Mouse (Mus musculus): ENCODE data around the gene Tmtc4. TPM values are rescaled to one million over a fixed set of nuclear protein-coding genes. Genes with fewer than 3 reads are reported as not detected.
A peak's percentile ranks its signal among the peaks of the same experiment; 100 is the strongest.

Gene Tmtc4
- total and polyA plus RNA-seq, 3 experiments = 1.4 to 3.3 (median 2.7) TPM

GRCm38 (mm10) chr14:123022981-123023380 lies 39.1 kb upstream of the Tmtc4 start:
- no peak overlapping the region for H3K9ac ChIP-seq (ENCODE audit: insufficient read depth, low read depth)
- in situ Hi-C loops (cut with MboI; ENCODE audit: low pct_ligation_motif_present, low pct_unique_long_range_greater_than_20kb, low sequenced_read_pairs) (no loop called here), dilution Hi-C loops (cut with MboI; ENCODE audit: extremely low pct_ligation_motif_present, extremely low pct_unique_long_range_greater_than_20kb, low sequenced_read_pairs) (no loop called here)
- H3K36me3 ChIP-seq (replicated peaks in 1 of 2; ENCODE audit: control insufficient read depth in 1 of 2, insufficient read depth in 1 of 2, low read length in 1 of 2) = no peaks in the 10 kb centered on the region
- H3K27ac ChIP-seq (ENCODE audit: insufficient read depth, low read depth) = no peak overlapping the region
- no peak overlapping the region for H3K4me3 ChIP-seq (replicated peaks in 1 of 3; ENCODE audit: low read depth in 2 of 3, low read length in 2 of 3, poor library complexity in 1 of 3)
- H3K27me3 ChIP-seq (replicated peaks) = no peaks in the 10 kb centered on the region
- H3K9me3 ChIP-seq (replicated peaks; ENCODE audit: low read length) = no peaks in the 10 kb centered on the region
- H3K4me2 ChIP-seq (ENCODE audit: insufficient read depth, low read depth, poor library complexity, severe bottlenecking) = no peak overlapping the region
- no peak for DNase-seq (ENCODE audit: extremely low read depth)
- TF ChIP-seq ELF1 (IDR thresholded peaks at IDR 0.05; ENCODE audit: low read depth, low read length) (no peak), RAD21 (IDR thresholded peaks at IDR 0.05; ENCODE audit: low read depth, low read length) (no peak), MXI1 (IDR thresholded peaks at IDR 0.05; ENCODE audit: low read depth, low read length) (no peak), ZMIZ1 (IDR thresholded peaks at IDR 0.05; ENCODE audit: low read depth, low read length) (no peak)
- H3K4me1 ChIP-seq (ENCODE audit: control insufficient read depth in 1 of 2, insufficient read depth in 2 of 2) = no peaks in the 10 kb centered on the region
- no peaks in the 10 kb centered on the region for H3K79me2 ChIP-seq (replicated peaks; ENCODE audit: control insufficient read depth, extremely low read depth, insufficient read depth, poor library complexity, severe bottlenecking)

GRCm38 (mm10) chr14:123016310-123016709 lies 32.5 kb upstream of the Tmtc4 start:
- H3K9ac ChIP-seq (ENCODE audit: insufficient read depth, low read depth) = no peak overlapping the region
- dilution Hi-C loops (cut with MboI; ENCODE audit: extremely low pct_ligation_motif_present, extremely low pct_unique_long_range_greater_than_20kb, low sequenced_read_pairs) = no loop called here
- no peak overlapping the region for H3K27ac ChIP-seq (ENCODE audit: insufficient read depth, low read depth)
- H3K4me3 ChIP-seq (replicated peaks in 1 of 3; ENCODE audit: low read depth in 2 of 3, low read length in 2 of 3, poor library complexity in 1 of 3) = no peak overlapping the region
- peaks cover 2% of the 10 kb centered on the region for H3K27me3 ChIP-seq (replicated peaks)
- TF ChIP-seq RAD21 (IDR thresholded peaks at IDR 0.05; ENCODE audit: low read depth, low read length) = peak; percentile 24
- TF ChIP-seq BHLHE40 (IDR thresholded peaks at IDR 0.05; ENCODE audit: low read depth, low read length) = no peak
- TF ChIP-seq SMC3 (IDR thresholded peaks at IDR 0.05; ENCODE audit: low read depth, low read length) = peak; percentile 46
- TF ChIP-seq CTCF (conservative IDR thresholded peaks at IDR 0.05 in 1 of 2, IDR thresholded peaks at IDR 0.05 in 1 of 2; ENCODE audit: low read depth in 2 of 2, low read length in 2 of 2) = peak in 1 of 2 experiments; percentile 61; a peak in 2 of 4 replicates
- no peak for DNase-seq (ENCODE audit: extremely low read depth)
- no peaks in the 10 kb centered on the region for H3K36me3 ChIP-seq (replicated peaks in 1 of 2; ENCODE audit: control insufficient read depth in 1 of 2, insufficient read depth in 1 of 2, low read length in 1 of 2)
- in situ Hi-C loops (cut with MboI; ENCODE audit: low pct_ligation_motif_present, low pct_unique_long_range_greater_than_20kb, low sequenced_read_pairs) = no loop called here
- no peaks in the 10 kb centered on the region for H3K4me1 ChIP-seq (ENCODE audit: control insufficient read depth in 1 of 2, insufficient read depth in 2 of 2)
- H3K79me2 ChIP-seq (replicated peaks; ENCODE audit: control insufficient read depth, extremely low read depth, insufficient read depth, poor library complexity, severe bottlenecking) = no peaks in the 10 kb centered on the region
- no peak overlapping the region for H3K4me2 ChIP-seq (ENCODE audit: insufficient read depth, low read depth, poor library complexity, severe bottlenecking)
- H3K9me3 ChIP-seq (replicated peaks; ENCODE audit: low read length) = no peaks in the 10 kb centered on the region

GRCm38 (mm10) chr14:123015687-123016086 lies 31.9 kb upstream of the Tmtc4 start:
- Histone ChIP-seq H3K4me1 (ENCODE audit: control insufficient read depth in 1 of 2, insufficient read depth in 2 of 2) (peaks cover 0 to 1% of the 10 kb centered on the region in 2 experiments; a peak in 1 of 4 replicates), H3K27ac (ENCODE audit: insufficient read depth, low read depth) (no peak overlapping the region), H3K36me3 (replicated peaks in 1 of 2; ENCODE audit: control insufficient read depth in 1 of 2, insufficient read depth in 1 of 2, low read length in 1 of 2) (no peaks in the 10 kb centered on the region), H3K4me2 (ENCODE audit: insufficient read depth, low read depth, poor library complexity, severe bottlenecking) (no peak overlapping the region), H3K9ac (ENCODE audit: insufficient read depth, low read depth) (no peak overlapping the region), H3K79me2 (replicated peaks; ENCODE audit: control insufficient read depth, extremely low read depth, insufficient read depth, poor library complexity, severe bottlenecking) (no peaks in the 10 kb centered on the region), H3K27me3 (replicated peaks) (peaks cover 2% of the 10 kb centered on the region), H3K9me3 (replicated peaks; ENCODE audit: low read length) (no peaks in the 10 kb centered on the region), H3K4me3 (replicated peaks in 1 of 3; ENCODE audit: low read depth in 2 of 3, low read length in 2 of 3, poor library complexity in 1 of 3) (no peak overlapping the region)
- TF ChIP-seq ZKSCAN1 (IDR thresholded peaks at IDR 0.05; ENCODE audit: borderline replicate concordance, low read depth, low read length) (no peak), USF2 (conservative IDR thresholded peaks at IDR 0.05; ENCODE audit: low read depth, low read length) (no peak), E2F4 (IDR thresholded peaks at IDR 0.05; ENCODE audit: insufficient replicate concordance, low read depth, low read length) (no peak), ELF1 (IDR thresholded peaks at IDR 0.05; ENCODE audit: low read depth, low read length) (no peak), GABPA (IDR thresholded peaks at IDR 0.05; ENCODE audit: insufficient replicate concordance, low read depth, low read length) (no peak), MAZ (IDR thresholded peaks at IDR 0.05; ENCODE audit: low read depth, low read length) (no peak), UBTF (IDR thresholded peaks at IDR 0.05; ENCODE audit: low read depth, low read length) (no peak), USF1 (IDR thresholded peaks at IDR 0.05; ENCODE audit: low read depth, low read length) (no peak)
- in situ Hi-C loops (cut with MboI; ENCODE audit: low pct_ligation_motif_present, low pct_unique_long_range_greater_than_20kb, low sequenced_read_pairs) = no loop called here
- DNase-seq (ENCODE audit: extremely low read depth) = no peak
- dilution Hi-C loops (cut with MboI; ENCODE audit: extremely low pct_ligation_motif_present, extremely low pct_unique_long_range_greater_than_20kb, low sequenced_read_pairs) = no loop called here

Measured in CH12.LX (cell line).